Mouse (Mus musculus): ENCODE data around the gene Ccdc85b. TPM values are rescaled to one million over a fixed set of nuclear protein-coding genes. Genes with fewer than 3 reads are reported as not detected.
"Not testable (repeated sequence)": the region's sequence is repeated elsewhere in the genome, so short reads cannot be mapped to it uniquely, and the experiment has no call there.

The Ccdc85b gene
- polyA plus RNA-seq (2014; fragmentation: Nextera tagmentation; extraction: Ambion mirVana): 9.0 and 10.0 TPM in 2 replicates

DNA sequence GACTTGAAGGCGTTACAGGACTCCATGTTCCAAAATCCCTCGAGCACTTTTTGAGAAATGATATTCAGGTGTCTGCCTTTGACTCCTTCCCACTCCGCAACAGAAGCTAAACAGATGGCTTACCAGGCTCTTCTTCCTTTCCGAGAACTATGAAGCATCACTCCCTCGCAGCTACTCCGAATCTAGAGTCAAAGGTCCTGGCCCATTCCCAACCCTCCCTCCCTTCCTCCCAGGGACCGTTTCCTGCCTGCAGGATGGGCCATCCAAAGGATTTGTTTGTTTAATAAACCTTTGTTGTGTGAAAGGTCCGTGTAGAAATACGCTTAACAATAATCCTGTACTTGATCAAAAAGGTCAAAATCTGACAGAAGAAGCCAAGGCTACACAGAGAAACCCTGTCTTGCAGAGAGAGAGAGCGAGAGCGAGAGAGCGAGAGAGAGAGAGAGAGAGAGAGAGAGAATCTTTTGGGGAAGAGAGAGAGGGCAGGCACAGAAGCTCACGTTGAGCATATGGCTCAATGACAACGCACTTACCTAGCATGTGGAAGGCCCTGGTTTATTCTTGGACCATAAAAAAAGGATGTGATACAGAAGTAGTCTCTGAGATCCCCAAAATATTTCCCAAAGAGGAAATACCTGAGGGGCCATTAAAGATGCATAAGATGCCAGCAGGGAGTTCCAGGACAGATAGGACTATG, at the start of gene Ccdc85b:
Gene Ccdc85b, minus strand, starts transcription at position 149 of the 697 bp plus-strand sequence.
- no peak for TF ChIP-seq CTCF (IDR thresholded peaks at IDR 0.05; ENCODE audit: low read depth)
- Histone ChIP-seq H3K9ac (peak within 1 kb of the TSS; percentile 78), H3K36me3 (ENCODE audit: insufficient read depth) (peaks cover 21% of the 10 kb centered on the region), H3K4me1 (ENCODE audit: insufficient read depth) (peaks cover 10% of the 10 kb centered on the region), H3K4me2 (peak within 1 kb of the TSS; percentile 99), H3K27me3 (ENCODE audit: insufficient read depth, low read length) (no peaks in the 10 kb centered on the region), H3K4me3 (ENCODE audit: low read depth, low read length) (peak within 1 kb of the TSS; percentile 84), H3K9me3 (ENCODE audit: low read depth, low read length) (no peaks in the 10 kb centered on the region), H3K27ac (ENCODE audit: low read depth) (peak within 1 kb of the TSS; percentile 90)
- ATAC-seq (ENCODE audit: insufficient read depth) (no peak), DNase-seq (no peak)
- WGBS: 12% methylated on average over 14 of the region's 14 CpGs

DNA sequence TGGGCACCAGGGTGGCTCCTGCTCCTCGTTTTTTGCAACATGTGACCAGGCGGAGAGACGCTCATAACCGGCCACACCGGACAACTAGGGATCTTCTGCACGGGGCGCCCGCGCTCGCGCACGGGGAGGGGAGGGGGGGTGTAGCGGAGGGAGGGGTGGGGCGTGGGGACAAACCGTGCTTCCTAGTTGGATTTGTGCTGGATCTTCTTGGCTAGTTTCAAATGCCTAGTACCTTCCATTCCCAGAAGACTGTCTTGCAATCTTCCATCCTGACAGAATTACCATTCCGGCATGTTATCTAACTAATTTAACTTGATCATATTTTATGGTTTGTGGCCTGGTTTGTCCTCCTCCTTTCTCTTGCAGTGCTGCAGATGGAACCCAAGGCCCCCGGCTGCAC, 46.0 kb upstream of the Ccdc85b start, which contains the start of gene 1700020D05Rik:
Gene 1700020D05Rik, minus strand, starts transcription at position 101 of the 400 bp plus-strand sequence.
- no peaks in the 10 kb centered on the region for H3K4me1 ChIP-seq (ENCODE audit: insufficient read depth)
- no peak for DNase-seq
- no peaks in the 10 kb centered on the region for H3K9me3 ChIP-seq (ENCODE audit: low read depth, low read length)
- no peak within 1 kb of the TSS for H3K4me3 ChIP-seq (ENCODE audit: low read depth, low read length)
- WGBS: 52% methylated on average over 17 of the region's 17 CpGs
- H3K36me3 ChIP-seq (ENCODE audit: insufficient read depth): no peaks in the 10 kb centered on the region
- H3K9ac ChIP-seq: no peak within 1 kb of the TSS
- TF ChIP-seq CTCF (IDR thresholded peaks at IDR 0.05; ENCODE audit: low read depth): no peak
- H3K27me3 ChIP-seq (ENCODE audit: insufficient read depth, low read length): no peaks in the 10 kb centered on the region
- no peak for ATAC-seq (ENCODE audit: insufficient read depth)
- no peak within 1 kb of the TSS for H3K27ac ChIP-seq (ENCODE audit: low read depth)
- H3K4me2 ChIP-seq: no peak within 1 kb of the TSS

DNA sequence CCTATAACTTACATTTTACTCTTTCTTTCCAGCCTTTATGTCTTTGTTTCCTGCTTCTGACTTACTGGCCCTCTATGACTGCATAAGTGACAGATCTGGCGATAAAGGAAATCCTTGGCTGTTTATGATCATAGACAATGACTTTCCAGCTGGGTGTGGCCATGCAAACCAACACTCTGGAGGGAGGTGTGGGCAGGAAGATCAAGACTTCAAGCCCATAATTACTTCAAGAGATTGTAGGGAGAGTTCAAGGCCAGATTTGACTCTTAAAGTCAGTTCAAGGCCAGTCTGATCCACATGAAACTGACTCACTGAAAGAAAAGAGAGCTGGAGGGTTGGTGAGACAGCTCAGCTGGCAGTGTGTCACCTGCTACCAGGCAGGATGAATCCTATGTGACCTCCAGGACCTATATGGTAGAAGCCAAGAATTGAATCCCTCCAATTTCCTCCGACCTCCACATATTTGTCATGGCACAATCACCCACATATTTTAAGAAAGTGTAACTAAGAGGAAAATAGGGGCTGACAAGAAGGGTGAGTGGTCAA, 42.7 kb upstream of the Ccdc85b start:
- Histone ChIP-seq H3K4me2 (no peak overlapping the region), H3K9ac (no peak overlapping the region), H3K4me3 (ENCODE audit: low read depth, low read length) (no peak overlapping the region), H3K36me3 (ENCODE audit: insufficient read depth) (peaks cover 29% of the 10 kb centered on the region), H3K9me3 (ENCODE audit: low read depth, low read length) (no peaks in the 10 kb centered on the region), H3K27ac (ENCODE audit: low read depth) (no peak overlapping the region), H3K27me3 (ENCODE audit: insufficient read depth, low read length) (no peaks in the 10 kb centered on the region), H3K4me1 (ENCODE audit: insufficient read depth) (no peaks in the 10 kb centered on the region)
- ATAC-seq (ENCODE audit: insufficient read depth): no peak
- DNase-seq: no peak
- WGBS: 71% methylated on average over 2 of the region's 2 CpGs
- no peak for TF ChIP-seq CTCF (IDR thresholded peaks at IDR 0.05; ENCODE audit: low read depth)

DNA sequence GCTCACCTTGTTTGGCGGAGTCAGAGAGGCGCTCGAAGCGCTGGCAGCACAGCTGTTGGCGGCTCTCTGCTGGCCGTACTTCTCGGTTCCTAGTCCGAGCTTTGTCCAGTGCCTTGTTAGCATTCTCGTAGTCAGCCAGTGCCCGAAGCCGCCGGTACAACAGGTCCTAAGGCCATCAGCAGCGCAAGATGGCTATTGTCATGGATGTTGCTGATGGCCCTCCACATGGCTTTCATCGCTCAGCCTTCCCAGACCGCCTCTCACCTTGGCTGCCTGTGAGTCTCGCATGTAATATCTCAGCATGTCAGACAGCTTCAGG, 38.3 kb upstream of the Ccdc85b start:
- WGBS: 79% methylated on average over 16 of the region's 16 CpGs
- Histone ChIP-seq H3K36me3 (ENCODE audit: insufficient read depth) (peaks cover 66% of the 10 kb centered on the region), H3K27ac (ENCODE audit: low read depth) (no peak overlapping the region)

DNA sequence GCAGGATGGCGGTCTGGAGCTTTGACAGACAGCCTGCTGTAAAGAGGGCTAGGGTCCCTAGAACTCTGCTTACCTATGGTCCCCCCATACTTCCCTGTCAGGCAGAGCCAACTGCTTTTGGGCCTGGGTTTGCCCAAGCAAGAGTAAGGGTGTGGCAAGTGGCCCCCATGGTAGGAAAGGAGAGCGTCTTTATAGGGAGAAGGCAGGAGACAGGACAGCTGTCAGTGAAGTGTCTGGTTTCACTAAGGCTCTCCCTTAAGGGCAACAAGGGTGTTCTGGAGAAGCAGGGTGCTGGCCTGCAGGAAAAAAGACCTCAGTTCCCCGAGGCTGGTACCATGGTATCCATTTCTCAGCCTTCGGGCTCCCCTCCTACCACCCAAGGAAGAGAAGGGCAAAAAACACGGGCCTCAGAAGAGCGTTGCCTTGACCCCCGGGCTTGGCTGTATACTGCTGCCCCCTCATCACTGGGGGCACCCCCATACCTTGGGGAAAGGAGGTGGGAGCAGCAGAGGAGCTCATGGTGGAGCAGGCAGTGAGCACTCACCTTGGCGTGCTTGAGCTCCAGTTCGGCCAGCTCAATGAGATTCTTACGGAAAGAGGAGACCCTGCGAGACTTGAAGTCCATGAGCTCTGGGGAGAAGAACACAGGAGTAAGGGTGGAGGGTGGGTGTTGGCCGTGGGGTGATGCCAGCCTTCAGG, 37.8 kb upstream of the Ccdc85b start:
- peaks cover 4% of the 10 kb centered on the region; the same call in 1 of the 2 replicates for H3K4me1 ChIP-seq (ENCODE audit: insufficient read depth)
- H3K9me3 ChIP-seq (ENCODE audit: low read depth, low read length): no peaks in the 10 kb centered on the region
- no peak overlapping the region for H3K4me3 ChIP-seq (ENCODE audit: low read depth, low read length)
- no peak for DNase-seq
- 74% methylated on average over 12 of the region's 12 CpGs for WGBS
- no peaks in the 10 kb centered on the region for H3K27me3 ChIP-seq (ENCODE audit: insufficient read depth, low read length)
- H3K36me3 ChIP-seq (ENCODE audit: insufficient read depth): peaks cover 66% of the 10 kb centered on the region
- no peak overlapping the region for H3K27ac ChIP-seq (ENCODE audit: low read depth)
- no peak overlapping the region for H3K9ac ChIP-seq
- TF ChIP-seq CTCF (IDR thresholded peaks at IDR 0.05; ENCODE audit: low read depth): no peak
- H3K4me2 ChIP-seq: no peak overlapping the region
- no peak for ATAC-seq (ENCODE audit: insufficient read depth)

More for the DNA sequence above, 38.3 kb upstream of the Ccdc85b start:
- Histone ChIP-seq H3K4me3 (ENCODE audit: low read depth, low read length) (no peak overlapping the region), H3K27me3 (ENCODE audit: insufficient read depth, low read length) (no peaks in the 10 kb centered on the region), H3K4me2 (no peak overlapping the region), H3K4me1 (ENCODE audit: insufficient read depth) (peaks cover 4% of the 10 kb centered on the region; the same call in 1 of the 2 replicates), H3K9ac (no peak overlapping the region), H3K9me3 (ENCODE audit: low read depth, low read length) (no peaks in the 10 kb centered on the region)
- DNase-seq: no peak
- no peak for TF ChIP-seq CTCF (IDR thresholded peaks at IDR 0.05; ENCODE audit: low read depth)
- ATAC-seq (ENCODE audit: insufficient read depth): no peak

DNA sequence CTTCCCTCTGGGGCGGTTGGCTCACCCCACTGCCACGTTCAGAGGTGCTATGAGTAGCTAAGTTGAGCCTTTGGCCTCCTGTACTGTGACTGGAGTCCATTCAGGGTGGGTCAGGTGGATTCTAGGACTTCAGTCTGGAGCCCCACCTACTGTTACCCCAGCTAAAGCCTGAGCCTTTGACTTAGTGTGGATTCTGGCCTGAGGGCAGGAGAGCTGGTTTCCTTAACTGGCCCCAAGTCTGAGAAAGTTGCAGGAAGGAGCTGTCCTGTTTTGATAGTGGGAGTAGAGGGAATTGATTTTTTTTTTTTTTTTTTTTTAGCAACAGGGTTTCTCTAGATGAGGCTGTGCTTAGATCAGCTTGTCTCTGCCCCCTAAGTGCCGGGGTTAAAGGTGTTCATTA, 36.6 kb upstream of the Ccdc85b start:
- no peak for TF ChIP-seq CTCF (IDR thresholded peaks at IDR 0.05; ENCODE audit: low read depth)
- DNase-seq (no peak), ATAC-seq (ENCODE audit: insufficient read depth) (no peak)
- Histone ChIP-seq H3K36me3 (ENCODE audit: insufficient read depth) (peaks cover 66% of the 10 kb centered on the region), H3K9ac (no peak overlapping the region), H3K4me2 (no peak overlapping the region), H3K4me1 (ENCODE audit: insufficient read depth) (peaks cover 4% of the 10 kb centered on the region; the same call in 1 of the 2 replicates), H3K27me3 (ENCODE audit: insufficient read depth, low read length) (no peaks in the 10 kb centered on the region), H3K27ac (ENCODE audit: low read depth) (no peak overlapping the region), H3K9me3 (ENCODE audit: low read depth, low read length) (no peaks in the 10 kb centered on the region), H3K4me3 (ENCODE audit: low read depth, low read length) (no peak overlapping the region)
- 78% methylated on average over 3 of the region's 3 CpGs for WGBS

DNA sequence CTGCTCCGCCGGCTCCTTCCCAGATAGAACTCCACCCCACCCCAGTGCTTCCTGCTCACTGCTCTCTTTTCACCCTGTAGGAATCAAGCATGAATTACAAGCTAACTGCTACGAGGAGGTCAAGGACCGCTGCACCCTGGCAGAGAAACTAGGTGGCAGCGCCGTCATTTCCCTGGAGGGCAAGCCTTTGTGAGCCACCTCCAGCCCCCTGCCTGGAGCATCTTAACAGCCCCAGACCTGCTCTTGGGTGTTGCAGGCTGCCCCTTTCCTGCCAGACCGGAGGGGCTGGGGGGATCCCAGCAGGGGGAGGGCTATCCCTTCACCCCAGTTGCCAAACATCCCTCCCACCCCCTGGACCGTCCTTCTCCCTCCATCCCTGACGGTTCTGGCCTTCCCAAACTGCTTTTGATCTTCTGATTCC, 35.6 kb upstream of the Ccdc85b start:
- not testable (repeated sequence) for H3K9me3 ChIP-seq (ENCODE audit: low read depth, low read length); H3K4me1 ChIP-seq (ENCODE audit: insufficient read depth); H3K27me3 ChIP-seq (ENCODE audit: insufficient read depth, low read length); H3K27ac ChIP-seq (ENCODE audit: low read depth); ATAC-seq (ENCODE audit: insufficient read depth); H3K9ac ChIP-seq; H3K4me3 ChIP-seq (ENCODE audit: low read depth, low read length); H3K4me2 ChIP-seq; DNase-seq
- peaks cover 62% of the 10 kb centered on the region for H3K36me3 ChIP-seq (ENCODE audit: insufficient read depth)
- WGBS: 71% methylated on average over 9 of the region's 9 CpGs

All from lung, embryonic 14.5 days (tissue).